Mouse (Mus musculus) liver, embryonic 14.5 days (tissue): Measurements from ENCODE around the gene Tle4.

Experiments
- CTCF ChIP-seq: IDR thresholded peaks from 2 replicates; pipeline ENCODE4 v1.5.1; 2016; ENCODE audit warnings: antibody characterized with exemption, low read depth, control low read depth
- EP300 ChIP-seq: IDR thresholded peaks from 2 replicates; pipeline ENCODE4 v1.6.1; 2016; ENCODE audit warnings: antibody characterized with exemption, low read depth

GRCm38 (mm10) chr19:14466020-14466419 is 131.8 kb downstream of the Tle4 start:
- no peak for TF ChIP-seq CTCF
- TF ChIP-seq EP300: no peak
